In genomic region chr10:9770261-9770660, GRCm38 (mm10) we compare ENCODE assay signal across 25 mouse cellular contexts.
"Had no signal": no experiment of that assay in that cellular context is flagged by ENCODE, and none has a peak within 500 bp of the region (broad histone marks: within the 10 kb centered on the region; RNA-seq: fewer than 3 reads in every experiment).

No protein-coding gene starts in this region.

- H3K9ac ChIP-seq: forebrain, postnatal 0 days; heart, embryonic 13.5 days; heart, embryonic 15.5 days; hindbrain, embryonic 13.5 days; hindbrain, embryonic 15.5 days; kidney, embryonic 15.5 days; limb, embryonic 13.5 days; limb, embryonic 15.5 days had no signal

- H3K27ac ChIP-seq: heart, embryonic 13.5 days; heart, embryonic 15.5 days; hindbrain, embryonic 13.5 days; hindbrain, embryonic 15.5 days; hindbrain, postnatal 0 days; kidney, embryonic 15.5 days; kidney, postnatal 0 days; limb, embryonic 13.5 days; limb, embryonic 15.5 days had no signal

- H3K27me3 ChIP-seq: heart, embryonic 13.5 days; heart, embryonic 15.5 days; hindbrain, embryonic 13.5 days; hindbrain, embryonic 15.5 days; kidney, embryonic 15.5 days; limb, embryonic 13.5 days; limb, embryonic 15.5 days had no signal

- ATAC-seq: forebrain, postnatal 0 days; hindbrain, postnatal 0 days; intestine, embryonic 16.5 days had no signal

- H3K9me3 ChIP-seq: heart, embryonic 13.5 days; heart, embryonic 15.5 days; hindbrain, embryonic 13.5 days; hindbrain, embryonic 15.5 days; kidney, embryonic 15.5 days; limb, embryonic 13.5 days; limb, embryonic 15.5 days had no signal

- H3K4me2 ChIP-seq: heart, embryonic 11.5 days; heart, embryonic 13.5 days; heart, embryonic 15.5 days; hindbrain, embryonic 13.5 days; hindbrain, embryonic 15.5 days; kidney, embryonic 15.5 days; limb, embryonic 13.5 days; limb, embryonic 15.5 days had no signal

- DNase-seq: forebrain, postnatal 0 days; gastrocnemius, postnatal 14 days; gastrocnemius, postnatal 36 days; heart, adult 18-20 months; heart, postnatal 14 days; heart, postnatal 36 days; kidney, adult 11 months; kidney, adult 2 months; kidney, adult 9 months; kidney, postnatal 14 days; kidney, postnatal 36 days; layer of hippocampus, adult 9-11 months; layer of hippocampus, postnatal 36 days; left cerebral cortex, postnatal 4 days had no signal

- H3K4me3 ChIP-seq: heart, embryonic 13.5 days; heart, embryonic 15.5 days; hindbrain, embryonic 13.5 days; hindbrain, embryonic 15.5 days; kidney, embryonic 15.5 days; limb, embryonic 13.5 days; limb, embryonic 15.5 days had no signal

- H3K4me1 ChIP-seq: heart, embryonic 13.5 days; heart, embryonic 15.5 days; hindbrain, embryonic 13.5 days; hindbrain, embryonic 15.5 days; kidney, embryonic 15.5 days; limb, embryonic 15.5 days had no signal
